Mouse (Mus musculus) liver, postnatal 0 days (tissue): ENCODE data around the gene Cfap45.

Experiments used
- CTCF ChIP-seq: sonication (generic); IDR thresholded peaks from 2 replicates; pipeline ENCODE4 v1.5.1; 2016; ENCODE audit warnings: antibody characterized with exemption, low read depth
- EP300 ChIP-seq: IDR thresholded peaks from 2 replicates; pipeline ENCODE4 v1.6.1; 2016; ENCODE audit warnings: antibody characterized with exemption, low read depth, mild to moderate bottlenecking

GRCm38 (mm10) chr1:172507001-172507400 is 13.6 kb upstream of the Cfap45 start:
- TF ChIP-seq CTCF (no peak), EP300 (no peak)
